Comparison of ENCODE assay signal across 8 mouse cellular contexts in genomic region chr13:67107681-67108080, GRCm38 (mm10). TPM values are rescaled to one million over a fixed set of nuclear protein-coding genes. Genes with fewer than 3 reads are reported as not detected.
A peak's percentile ranks its signal among the peaks of the same experiment; 100 is the strongest.
DNase-seq lines count a peak whose midpoint lies in the region; ATAC-seq lines count a peak whose summit lies in the region.

No protein-coding gene starts in this region.

- intact Hi-C loops in heart, postnatal 36 days (cut with DNase I), result loop anchor here (1.0 to 10.0 kb wide), 6 partner anchors 26 to 737 kb away; partner anchors contain the start of gene Rsl1
- intact Hi-C loops in left cerebral cortex, postnatal 36 days (cut with DNase I), result loop anchor here (5.0 kb wide), 1 partner anchor 45 kb away; the partner anchor contains the start of gene Zfp712

- peaks cover 3% of the 10 kb centered on the region; the same call in 1 of the 2 replicates for H3K4me1 ChIP-seq in heart, embryonic 11.5 days (ENCODE audit: control insufficient read depth, insufficient read depth, low read length)
- H3K4me1 ChIP-seq in hindbrain, embryonic 13.5 days (replicated peaks), result peaks cover 9% of the 10 kb centered on the region
- H3K4me1 ChIP-seq in midbrain, embryonic 12.5 days, result 0 out of 2 replicates have a peak, but pooled peaks cover 5% of the 10 kb centered on the region

- peak overlapping the region; percentile 81 for H3K27ac ChIP-seq in heart, embryonic 11.5 days (ENCODE audit: low read depth, low read length)
- H3K27ac ChIP-seq in hindbrain, embryonic 13.5 days, result no peak overlapping the region
- no peak overlapping the region for H3K27ac ChIP-seq in midbrain, embryonic 12.5 days (replicated peaks)

- peaks cover 6% of the 10 kb centered on the region for H3K36me3 ChIP-seq in heart, embryonic 11.5 days (ENCODE audit: control insufficient read depth, insufficient read depth, low read length)
- H3K36me3 ChIP-seq in hindbrain, embryonic 13.5 days, result 0 out of 2 replicates have a peak, but pooled peaks cover 2% of the 10 kb centered on the region
- H3K36me3 ChIP-seq in midbrain, embryonic 12.5 days, result peaks cover 9% of the 10 kb centered on the region; the same call in 1 of the 2 replicates

- H3K9me3 ChIP-seq in heart, embryonic 11.5 days (replicated peaks; ENCODE audit: control insufficient read depth, low read length), result no peaks in the 10 kb centered on the region
- H3K9me3 ChIP-seq in hindbrain, embryonic 13.5 days, result no peaks in the 10 kb centered on the region
- no peaks in the 10 kb centered on the region for H3K9me3 ChIP-seq in midbrain, embryonic 12.5 days

- WGBS in heart, embryonic 11.5 days (ENCODE audit: insufficient replicate concordance), result 58% methylated on average over 9 of the region's 9 CpGs
- WGBS in hindbrain, embryonic 13.5 days, result 71% methylated on average over 9 of the region's 9 CpGs
- WGBS in midbrain, embryonic 12.5 days, result 71% methylated on average over 9 of the region's 9 CpGs

- peak overlapping the region; percentile 80 for H3K4me2 ChIP-seq in heart, embryonic 11.5 days
- peak overlapping the region; percentile 66 for H3K4me2 ChIP-seq in hindbrain, embryonic 13.5 days
- peak overlapping the region; percentile 68 for H3K4me2 ChIP-seq in midbrain, embryonic 12.5 days (replicated peaks)

- no peak for DNase-seq in heart, postnatal 36 days
- DNase-seq in adipocyte (ENCODE audit: low spot score), result peak; percentile 69
- DNase-seq in adrenal gland, adult 2 months, result no peak
- DNase-seq in spleen, adult 18-20 months, result no peak
- DNase-seq in left cerebral cortex, postnatal 36 days (ENCODE audit: low spot score in 2 of 2), result no peak

- H3K4me3 ChIP-seq in heart, embryonic 11.5 days (ENCODE audit: low read depth, low read length), result peak overlapping the region; percentile 58
- peak overlapping the region; percentile 57 for H3K4me3 ChIP-seq in hindbrain, embryonic 13.5 days
- peak overlapping the region; percentile 64 for H3K4me3 ChIP-seq in midbrain, embryonic 12.5 days

- ATAC-seq in heart, embryonic 11.5 days (replicated peaks; ENCODE audit: insufficient number of reproducible peaks, low FRiP score, low TSS enrichment), result no peak
- ATAC-seq in hindbrain, embryonic 13.5 days (ENCODE audit: low FRiP score), result no peak
- ATAC-seq in midbrain, embryonic 12.5 days (ENCODE audit: low FRiP score, low read depth), result peak; percentile 0; the same call in 1 of the 2 replicates

- H3K27me3 ChIP-seq in heart, embryonic 11.5 days (ENCODE audit: control insufficient read depth, insufficient read depth, low read length), result no peaks in the 10 kb centered on the region
- no peaks in the 10 kb centered on the region for H3K27me3 ChIP-seq in hindbrain, embryonic 13.5 days
- no peaks in the 10 kb centered on the region for H3K27me3 ChIP-seq in midbrain, embryonic 12.5 days

- H3K9ac ChIP-seq in heart, embryonic 11.5 days (ENCODE audit: low read depth, low read length), result peak overlapping the region; percentile 83
- H3K9ac ChIP-seq in hindbrain, embryonic 13.5 days, result peak overlapping the region; percentile 69; the same call in 1 of the 2 replicates
- H3K9ac ChIP-seq in midbrain, embryonic 12.5 days (replicated peaks), result peak overlapping the region; percentile 65

RNA-seq across cellular contexts. Expression of gene Gm28557, which starts 0.7 kb away (rescaled TPM):
- polyA plus RNA-seq in heart, embryonic 11.5 days (2014; fragmentation: Nextera tagmentation; extraction: Ambion mirVana), result 1.1 and 2.2 TPM in 2 replicates
- total RNA-seq in heart, postnatal 36 days (2021), result 1 to 10 TPM; 2.9 to 3.0 TPM
- 1.4 and 1.7 TPM in 2 replicates for polyA plus RNA-seq in hindbrain, embryonic 13.5 days (2015; fragmentation: Nextera tagmentation; extraction: Ambion mirVana)
- polyA plus RNA-seq in midbrain, embryonic 12.5 days (2016; fragmentation: Nextera tagmentation; extraction: Ambion mirVana), result 2.3 and 3.1 TPM in 2 replicates
- total RNA-seq in adrenal gland, adult 2 months (2021), result 1 to 10 TPM; 6.2 to 7.2 TPM
- polyA plus RNA-seq in adrenal gland, adult 2 months (2012; rRNA removed), result 0.67 and 0.73 TPM in 2 replicates
- 1 to 10 TPM; 1.8 to 2.7 TPM for total RNA-seq in left cerebral cortex, postnatal 36 days (2021)

RNA-seq across cellular contexts. Expression of gene Rslcan18, which starts 8.4 kb away (rescaled TPM):
- 0.37 and 0.87 TPM in 2 replicates for polyA plus RNA-seq in heart, embryonic 11.5 days (2014; fragmentation: Nextera tagmentation; extraction: Ambion mirVana)
- 1 to 10 TPM in 1 of 2 experiments, under 1 TPM in 1; 0.95 to 1.1 TPM for total RNA-seq in heart, postnatal 36 days (2021)
- 0.10 TPM in 1 of 2 replicates, not detected in the other for polyA plus RNA-seq in hindbrain, embryonic 13.5 days (2015; fragmentation: Nextera tagmentation; extraction: Ambion mirVana)
- 0.17 and 0.19 TPM in 2 replicates for polyA plus RNA-seq in midbrain, embryonic 12.5 days (2016; fragmentation: Nextera tagmentation; extraction: Ambion mirVana)
- 1 to 10 TPM in 1 of 2 experiments, under 1 TPM in 1; 0.52 to 2.0 TPM for total RNA-seq in adrenal gland, adult 2 months (2021)
- polyA plus RNA-seq in adrenal gland, adult 2 months (2012; rRNA removed), result 0.04 and 0.06 TPM in 2 replicates
- total RNA-seq in left cerebral cortex, postnatal 36 days (2021), result under 1 TPM; 0.16 to 0.35 TPM

RNA-seq across cellular contexts. Expression of gene Zfp708, which starts 9.9 kb away (rescaled TPM):
- polyA plus RNA-seq in heart, embryonic 11.5 days (2014; fragmentation: Nextera tagmentation; extraction: Ambion mirVana), result 4.2 and 4.5 TPM in 2 replicates
- 1 to 10 TPM in 1 of 2 experiments, under 1 TPM in 1; 0.60 to 1.6 TPM for total RNA-seq in heart, postnatal 36 days (2021)
- 8.7 and 9.8 TPM in 2 replicates for polyA plus RNA-seq in hindbrain, embryonic 13.5 days (2015; fragmentation: Nextera tagmentation; extraction: Ambion mirVana)
- 7.7 and 8.6 TPM in 2 replicates for polyA plus RNA-seq in midbrain, embryonic 12.5 days (2016; fragmentation: Nextera tagmentation; extraction: Ambion mirVana)
- under 1 TPM; 0.29 to 0.79 TPM for total RNA-seq in adrenal gland, adult 2 months (2021)
- not detected in 2 replicates for polyA plus RNA-seq in adrenal gland, adult 2 months (2012; rRNA removed)
- 1 to 10 TPM; 2.6 to 2.7 TPM for total RNA-seq in left cerebral cortex, postnatal 36 days (2021)

RNA-seq across cellular contexts. Expression of gene Zfp759, which starts 13.8 kb away (rescaled TPM):
- polyA plus RNA-seq in heart, embryonic 11.5 days (2014; fragmentation: Nextera tagmentation; extraction: Ambion mirVana), result 1.7 and 1.8 TPM in 2 replicates
- 1 to 10 TPM; 5.0 to 5.9 TPM for total RNA-seq in heart, postnatal 36 days (2021)
- 4.1 and 4.2 TPM in 2 replicates for polyA plus RNA-seq in hindbrain, embryonic 13.5 days (2015; fragmentation: Nextera tagmentation; extraction: Ambion mirVana)
- 2.7 and 2.8 TPM in 2 replicates for polyA plus RNA-seq in midbrain, embryonic 12.5 days (2016; fragmentation: Nextera tagmentation; extraction: Ambion mirVana)
- total RNA-seq in adrenal gland, adult 2 months (2021), result 1 to 10 TPM; 4.1 to 4.7 TPM
- 0.03 TPM in 1 of 2 replicates, not detected in the other for polyA plus RNA-seq in adrenal gland, adult 2 months (2012; rRNA removed)
- 10 to 100 TPM in 1 of 2 experiments, 1 to 10 TPM in 1; 7.5 to 10.4 TPM for total RNA-seq in left cerebral cortex, postnatal 36 days (2021)

RNA-seq across cellular contexts. Expression of gene Zfp712, which starts 46.7 kb away (rescaled TPM):
- 2.2 and 2.5 TPM in 2 replicates for polyA plus RNA-seq in heart, embryonic 11.5 days (2014; fragmentation: Nextera tagmentation; extraction: Ambion mirVana)
- 1 to 10 TPM; 1.1 to 1.6 TPM for total RNA-seq in heart, postnatal 36 days (2021)
- polyA plus RNA-seq in hindbrain, embryonic 13.5 days (2015; fragmentation: Nextera tagmentation; extraction: Ambion mirVana), result 5.4 and 6.8 TPM in 2 replicates
- polyA plus RNA-seq in midbrain, embryonic 12.5 days (2016; fragmentation: Nextera tagmentation; extraction: Ambion mirVana), result 5.2 and 5.6 TPM in 2 replicates
- 1 to 10 TPM; 2.0 to 2.2 TPM for total RNA-seq in adrenal gland, adult 2 months (2021)
- 0.02 and 0.04 TPM in 2 replicates for polyA plus RNA-seq in adrenal gland, adult 2 months (2012; rRNA removed)
- total RNA-seq in left cerebral cortex, postnatal 36 days (2021), result 1 to 10 TPM; 3.8 to 4.9 TPM
